Mouse (Mus musculus): Measurements from ENCODE around the gene Pkp4. TPM values are rescaled to one million over a fixed set of nuclear protein-coding genes. Genes with fewer than 3 reads are reported as not detected.

Gene Pkp4
- polyA plus RNA-seq, 1 experiment from 2014 or later = 23.5 TPM

GRCm38 (mm10) chr2:59245098-59245388, 84.4 kb downstream of the Pkp4 start:
- Histone ChIP-seq H3K9me3 (ENCODE audit: low read length) (no peaks in the 10 kb centered on the region), H3K9ac (replicated peaks; ENCODE audit: low read length) (no peak overlapping the region), H3K4me3 (ENCODE audit: low read length) (no peak overlapping the region), H3K36me3 (ENCODE audit: insufficient read depth, low read length) (no peaks in the 10 kb centered on the region), H3K4me2 (replicated peaks; ENCODE audit: low read depth, low read length) (no peak overlapping the region), H3K27me3 (ENCODE audit: insufficient read depth, low read length) (no peaks in the 10 kb centered on the region), H3K4me1 (ENCODE audit: insufficient read depth, low read length) (no peaks in the 10 kb centered on the region), H3K27ac (ENCODE audit: low read length) (no peak overlapping the region)
- WGBS = 85% methylated on average over 3 of the region's 3 CpGs
- ATAC-seq (ENCODE audit: low FRiP score, low TSS enrichment) = no peak

GRCm38 (mm10) chr2:59248806-59249205, 88.2 kb downstream of the Pkp4 start:
- Histone ChIP-seq H3K9me3 (ENCODE audit: low read length) (no peaks in the 10 kb centered on the region), H3K4me2 (replicated peaks; ENCODE audit: low read depth, low read length) (no peak overlapping the region), H3K4me3 (ENCODE audit: low read length) (no peak overlapping the region), H3K27me3 (ENCODE audit: insufficient read depth, low read length) (no peaks in the 10 kb centered on the region), H3K36me3 (ENCODE audit: insufficient read depth, low read length) (no peaks in the 10 kb centered on the region), H3K4me1 (ENCODE audit: insufficient read depth, low read length) (no peaks in the 10 kb centered on the region), H3K9ac (replicated peaks; ENCODE audit: low read length) (no peak overlapping the region), H3K27ac (ENCODE audit: low read length) (no peak overlapping the region)
- no peak for ATAC-seq (ENCODE audit: low FRiP score, low TSS enrichment)
- 69% methylated on average over 3 of the region's 3 CpGs for WGBS

DNA sequence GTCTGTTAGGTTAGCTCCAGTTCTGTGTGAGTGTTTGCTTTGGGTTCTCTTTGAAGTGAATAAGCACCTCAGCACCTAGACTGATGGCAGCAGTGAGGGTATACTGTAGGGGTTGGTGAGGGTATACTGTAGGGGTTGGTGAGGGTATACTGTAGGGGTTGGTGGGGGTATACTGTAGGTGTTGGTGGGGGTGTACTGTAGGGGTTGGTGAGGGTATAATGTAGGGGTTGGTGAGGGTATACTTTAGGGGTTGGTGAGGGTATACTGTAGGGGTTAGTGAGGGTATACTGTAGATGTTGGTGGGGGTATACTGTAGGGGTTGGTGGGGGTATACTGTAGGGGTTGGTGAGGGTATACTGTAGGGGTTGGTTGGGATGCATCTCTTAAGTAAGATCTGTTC, 92.2 kb downstream of the Pkp4 start:
- no peak overlapping the region for H3K9ac ChIP-seq (replicated peaks; ENCODE audit: low read length)
- ATAC-seq (ENCODE audit: low FRiP score, low TSS enrichment) = no peak
- peaks cover 6% of the 10 kb centered on the region; the same call in 1 of the 2 replicates for H3K4me1 ChIP-seq (ENCODE audit: insufficient read depth, low read length)
- no peak overlapping the region for H3K27ac ChIP-seq (ENCODE audit: low read length)
- H3K4me2 ChIP-seq (replicated peaks; ENCODE audit: low read depth, low read length) = no peak overlapping the region
- no peaks in the 10 kb centered on the region for H3K27me3 ChIP-seq (ENCODE audit: insufficient read depth, low read length)
- H3K36me3 ChIP-seq (ENCODE audit: insufficient read depth, low read length) = no peaks in the 10 kb centered on the region
- H3K4me3 ChIP-seq (ENCODE audit: low read length) = no peak overlapping the region
- H3K9me3 ChIP-seq (ENCODE audit: low read length) = no peaks in the 10 kb centered on the region

DNA sequence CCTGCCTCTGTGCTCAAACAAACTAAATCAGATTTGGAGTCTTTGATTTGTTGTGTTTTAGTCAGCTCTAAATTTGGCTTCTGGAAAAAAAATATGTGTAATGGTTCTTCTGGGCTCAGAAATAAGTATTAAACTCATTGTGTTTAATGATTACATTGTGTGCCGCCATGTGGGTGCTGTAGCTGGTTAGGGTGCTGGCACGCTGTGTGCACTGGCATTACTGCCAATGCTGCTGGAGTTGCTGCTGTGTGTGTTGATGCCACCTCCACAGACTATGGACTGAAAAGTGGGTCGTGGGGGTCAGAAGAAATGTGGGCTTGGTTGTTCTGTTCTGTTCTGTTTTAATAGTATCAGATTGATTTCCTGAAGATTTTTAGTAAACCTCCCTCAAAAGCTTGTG, 92.8 kb downstream of the Pkp4 start:
- peaks cover 6% of the 10 kb centered on the region; the same call in 1 of the 2 replicates for H3K4me1 ChIP-seq (ENCODE audit: insufficient read depth, low read length)
- no peak overlapping the region for H3K27ac ChIP-seq (ENCODE audit: low read length)
- H3K9ac ChIP-seq (replicated peaks; ENCODE audit: low read length) = no peak overlapping the region
- no peaks in the 10 kb centered on the region for H3K9me3 ChIP-seq (ENCODE audit: low read length)
- ATAC-seq (ENCODE audit: low FRiP score, low TSS enrichment) = no peak
- WGBS = 86% methylated on average over 3 of the region's 3 CpGs
- no peak overlapping the region for H3K4me2 ChIP-seq (replicated peaks; ENCODE audit: low read depth, low read length)
- H3K36me3 ChIP-seq (ENCODE audit: insufficient read depth, low read length) = no peaks in the 10 kb centered on the region
- no peaks in the 10 kb centered on the region for H3K27me3 ChIP-seq (ENCODE audit: insufficient read depth, low read length)
- H3K4me3 ChIP-seq (ENCODE audit: low read length) = no peak overlapping the region

- no peak overlapping the region for H3K9ac ChIP-seq (replicated peaks; ENCODE audit: low read length)
- no peak overlapping the region for H3K4me3 ChIP-seq (ENCODE audit: low read length)
- no peaks in the 10 kb centered on the region for H3K36me3 ChIP-seq (ENCODE audit: insufficient read depth, low read length)
- WGBS = 55% methylated on average over 6 of the region's 6 CpGs
- H3K27ac ChIP-seq (ENCODE audit: low read length) = no peak overlapping the region
- H3K27me3 ChIP-seq (ENCODE audit: insufficient read depth, low read length) = no peaks in the 10 kb centered on the region
- ATAC-seq (ENCODE audit: low FRiP score, low TSS enrichment) = peak; percentile 54; the same call in 1 of the 2 replicates
- peaks cover 6% of the 10 kb centered on the region for H3K4me1 ChIP-seq (ENCODE audit: insufficient read depth, low read length)
- no peaks in the 10 kb centered on the region for H3K9me3 ChIP-seq (ENCODE audit: low read length)
- no peak overlapping the region for H3K4me2 ChIP-seq (replicated peaks; ENCODE audit: low read depth, low read length)
Measured at GRCm38 (mm10) chr2:59258821-59259231, 98.2 kb downstream of the Pkp4 start.

- Histone ChIP-seq H3K36me3 (ENCODE audit: insufficient read depth, low read length) (no peaks in the 10 kb centered on the region), H3K4me3 (ENCODE audit: low read length) (no peak overlapping the region), H3K9me3 (ENCODE audit: low read length) (no peaks in the 10 kb centered on the region), H3K27ac (ENCODE audit: low read length) (no peak overlapping the region), H3K4me1 (ENCODE audit: insufficient read depth, low read length) (peaks cover 3% of the 10 kb centered on the region), H3K9ac (replicated peaks; ENCODE audit: low read length) (no peak overlapping the region), H3K4me2 (replicated peaks; ENCODE audit: low read depth, low read length) (no peak overlapping the region), H3K27me3 (ENCODE audit: insufficient read depth, low read length) (no peaks in the 10 kb centered on the region)
- ATAC-seq (ENCODE audit: low FRiP score, low TSS enrichment) = peak; percentile 62; the same call in 1 of the 2 replicates
- 51% methylated on average over 6 of the region's 6 CpGs for WGBS
Measured at GRCm38 (mm10) chr2:59259346-59259745, 98.7 kb downstream of the Pkp4 start.

DNA sequence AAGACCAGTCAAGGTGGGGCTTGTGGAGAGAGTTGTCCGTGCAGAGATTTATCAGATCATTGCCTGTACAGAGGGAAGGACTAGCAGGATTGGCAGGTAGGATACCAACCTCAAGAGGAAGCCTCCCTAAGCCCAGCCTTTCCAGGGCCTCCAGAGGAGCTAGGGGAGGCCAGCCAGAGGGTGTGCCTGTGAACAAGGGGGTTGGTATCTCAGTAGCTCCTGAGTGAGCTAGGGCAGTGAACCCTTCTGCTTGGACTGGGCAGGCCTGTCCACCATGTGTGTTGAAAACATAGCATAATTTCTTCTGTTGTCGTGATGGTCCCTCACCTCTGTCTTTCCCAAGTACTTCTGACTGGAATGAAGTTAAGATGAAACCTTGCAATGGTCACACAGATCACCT, 100.6 kb downstream of the Pkp4 start:
- WGBS = 79% methylated on average over 2 of the region's 2 CpGs
- Histone ChIP-seq H3K27me3 (ENCODE audit: insufficient read depth, low read length) (no peaks in the 10 kb centered on the region), H3K4me2 (replicated peaks; ENCODE audit: low read depth, low read length) (no peak overlapping the region), H3K9ac (replicated peaks; ENCODE audit: low read length) (no peak overlapping the region), H3K4me1 (ENCODE audit: insufficient read depth, low read length) (no peaks in the 10 kb centered on the region; the same call in none of the 2 replicates), H3K9me3 (ENCODE audit: low read length) (no peaks in the 10 kb centered on the region), H3K27ac (ENCODE audit: low read length) (no peak overlapping the region), H3K36me3 (ENCODE audit: insufficient read depth, low read length) (no peaks in the 10 kb centered on the region), H3K4me3 (ENCODE audit: low read length) (no peak overlapping the region)
- ATAC-seq (ENCODE audit: low FRiP score, low TSS enrichment) = no peak

GRCm38 (mm10) chr2:59266428-59266827, 105.8 kb downstream of the Pkp4 start:
- 91% methylated on average over 14 of the region's 14 CpGs for WGBS
- Histone ChIP-seq H3K9ac (replicated peaks; ENCODE audit: low read length) (no peak overlapping the region), H3K27ac (ENCODE audit: low read length) (no peak overlapping the region), H3K36me3 (ENCODE audit: insufficient read depth, low read length) (no peaks in the 10 kb centered on the region), H3K4me3 (ENCODE audit: low read length) (no peak overlapping the region), H3K9me3 (ENCODE audit: low read length) (no peaks in the 10 kb centered on the region), H3K27me3 (ENCODE audit: insufficient read depth, low read length) (no peaks in the 10 kb centered on the region), H3K4me1 (ENCODE audit: insufficient read depth, low read length) (peaks cover under 1% of the 10 kb centered on the region; the same call in 1 of the 2 replicates), H3K4me2 (replicated peaks; ENCODE audit: low read depth, low read length) (no peak overlapping the region)
- ATAC-seq (ENCODE audit: low FRiP score, low TSS enrichment) = no peak

DNA sequence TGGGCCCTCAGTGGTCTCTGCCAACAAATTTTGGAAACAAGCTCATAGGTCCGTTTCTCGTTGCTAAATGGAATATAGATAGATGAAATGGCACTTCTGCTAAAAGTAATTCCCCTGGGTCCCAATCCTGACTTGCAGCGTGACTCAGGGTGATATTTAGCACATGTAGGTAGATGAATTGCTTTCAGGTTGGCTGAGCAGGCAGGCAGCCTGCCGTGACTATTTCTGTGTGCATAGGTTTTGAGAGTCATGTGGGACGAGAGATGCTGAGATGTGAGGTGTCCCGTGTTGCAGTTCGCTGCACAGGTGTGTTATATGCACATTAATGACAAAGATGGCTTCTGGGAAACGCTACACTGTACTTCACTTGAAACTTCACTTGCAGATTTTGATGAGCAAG, 111.2 kb downstream of the Pkp4 start:
- Histone ChIP-seq H3K27ac (ENCODE audit: low read length) (no peak overlapping the region), H3K9me3 (ENCODE audit: low read length) (no peaks in the 10 kb centered on the region), H3K4me2 (replicated peaks; ENCODE audit: low read depth, low read length) (no peak overlapping the region), H3K36me3 (ENCODE audit: insufficient read depth, low read length) (no peaks in the 10 kb centered on the region), H3K9ac (replicated peaks; ENCODE audit: low read length) (no peak overlapping the region), H3K4me1 (ENCODE audit: insufficient read depth, low read length) (peaks cover 6% of the 10 kb centered on the region; the same call in 1 of the 2 replicates), H3K4me3 (ENCODE audit: low read length) (no peak overlapping the region), H3K27me3 (ENCODE audit: insufficient read depth, low read length) (no peaks in the 10 kb centered on the region)
- ATAC-seq (ENCODE audit: low FRiP score, low TSS enrichment) = no peak
- WGBS = 59% methylated on average over 8 of the region's 8 CpGs

DNA sequence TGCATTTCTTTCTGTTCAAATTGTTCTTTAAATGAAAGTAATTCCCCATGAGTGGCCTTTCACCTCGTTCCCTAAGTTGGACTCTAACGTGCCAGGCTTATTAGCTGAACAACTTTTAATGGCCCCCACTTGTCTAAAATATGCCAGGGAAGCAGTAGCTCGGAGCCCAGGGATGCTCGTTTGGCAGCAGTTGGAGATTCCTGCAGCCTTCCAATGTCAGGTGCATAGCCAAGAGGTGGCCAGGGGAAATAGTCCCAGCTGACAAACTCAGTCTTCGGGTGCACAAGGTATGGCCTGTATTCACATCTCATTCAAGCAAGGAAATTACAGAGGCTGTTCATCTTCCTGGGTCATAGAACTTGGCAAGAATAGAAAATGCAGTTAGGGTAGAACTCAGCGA, 112.1 kb downstream of the Pkp4 start:
- H3K9ac ChIP-seq (replicated peaks; ENCODE audit: low read length) = no peak overlapping the region
- no peaks in the 10 kb centered on the region for H3K36me3 ChIP-seq (ENCODE audit: insufficient read depth, low read length)
- H3K4me2 ChIP-seq (replicated peaks; ENCODE audit: low read depth, low read length) = no peak overlapping the region
- H3K4me1 ChIP-seq (ENCODE audit: insufficient read depth, low read length) = peaks cover 6% of the 10 kb centered on the region; the same call in 1 of the 2 replicates
- no peak overlapping the region for H3K27ac ChIP-seq (ENCODE audit: low read length)
- no peak for ATAC-seq (ENCODE audit: low FRiP score, low TSS enrichment)
- H3K9me3 ChIP-seq (ENCODE audit: low read length) = no peaks in the 10 kb centered on the region
- no peak overlapping the region for H3K4me3 ChIP-seq (ENCODE audit: low read length)
- WGBS = 80% methylated on average over 6 of the region's 6 CpGs
- no peaks in the 10 kb centered on the region for H3K27me3 ChIP-seq (ENCODE audit: insufficient read depth, low read length)
